In genomic region chr2:38286433-38286732, GRCm38 (mm10) we compare ENCODE assay signal across 8 mouse cellular contexts. TPM values are rescaled to one million over a fixed set of nuclear protein-coding genes. Genes with fewer than 3 reads are reported as not detected.
DNase-seq lines count a peak whose midpoint lies in the region; ATAC-seq lines count a peak whose summit lies in the region.

No protein-coding gene starts in this region.

- H3K4me2 ChIP-seq in kidney, embryonic 16.5 days (replicated peaks; ENCODE audit: low read depth, low read length) = peak overlapping the region; percentile 83
- H3K4me2 ChIP-seq in hindbrain, embryonic 12.5 days (replicated peaks) = peak overlapping the region; percentile 80

- H3K27me3 ChIP-seq in kidney, embryonic 16.5 days (ENCODE audit: insufficient read depth, low read length) = no peaks in the 10 kb centered on the region
- H3K27me3 ChIP-seq in hindbrain, embryonic 12.5 days = no peaks in the 10 kb centered on the region

- H3K9ac ChIP-seq in kidney, embryonic 16.5 days (replicated peaks; ENCODE audit: low read length) = peak overlapping the region; percentile 92
- H3K9ac ChIP-seq in hindbrain, embryonic 12.5 days = peak overlapping the region; percentile 80

- peak overlapping the region; percentile 88 for H3K4me3 ChIP-seq in kidney, embryonic 16.5 days (ENCODE audit: low read length)
- H3K4me3 ChIP-seq in brown adipose tissue, adult 24 weeks (ENCODE audit: insufficient read depth, low read depth, low read length) = peak overlapping the region; percentile 88
- peak overlapping the region; percentile 83 for H3K4me3 ChIP-seq in hindbrain, embryonic 12.5 days

- ATAC-seq in kidney, embryonic 16.5 days (ENCODE audit: low FRiP score, low TSS enrichment) = no peak
- no peak; the same call in 1 of the 2 replicates for ATAC-seq in hindbrain, embryonic 12.5 days (ENCODE audit: low FRiP score)
- ATAC-seq in megakaryocyte progenitor cell, adult 5-6 weeks (replicated peaks; ENCODE audit: poor library complexity) = peak; percentile 51

- H3K9me3 ChIP-seq in kidney, embryonic 16.5 days (ENCODE audit: low read length) = no peaks in the 10 kb centered on the region
- no peaks in the 10 kb centered on the region for H3K9me3 ChIP-seq in hindbrain, embryonic 12.5 days (replicated peaks)

- peaks cover 17% of the 10 kb centered on the region for H3K4me1 ChIP-seq in kidney, embryonic 16.5 days (ENCODE audit: insufficient read depth, low read length)
- no peaks in the 10 kb centered on the region for H3K4me1 ChIP-seq in brown adipose tissue, adult 24 weeks (ENCODE audit: control insufficient read depth, insufficient read depth, insufficient read length, low read length)
- peaks cover 11% of the 10 kb centered on the region for H3K4me1 ChIP-seq in hindbrain, embryonic 12.5 days

- H3K36me3 ChIP-seq in kidney, embryonic 16.5 days (ENCODE audit: insufficient read depth, low read length) = no peaks in the 10 kb centered on the region
- H3K36me3 ChIP-seq in hindbrain, embryonic 12.5 days = no peaks in the 10 kb centered on the region

- H3K27ac ChIP-seq in kidney, embryonic 16.5 days (ENCODE audit: low read length) = peak overlapping the region; percentile 91
- peak overlapping the region; percentile 11; the same call in 1 of the 2 replicates for H3K27ac ChIP-seq in brown adipose tissue, adult 24 weeks (replicated peaks; ENCODE audit: low read depth, low read length)
- peak overlapping the region; percentile 92 for H3K27ac ChIP-seq in hindbrain, embryonic 12.5 days

- 8% methylated on average over 4 of the region's 4 CpGs for WGBS in kidney, embryonic 16.5 days
- WGBS in hindbrain, embryonic 12.5 days = 13% methylated on average over 4 of the region's 4 CpGs

- DNase-seq in kidney, adult 8-10 months = no peak
- no peak for DNase-seq in layer of hippocampus, postnatal 10 days (ENCODE audit: low spot score in 2 of 2)
- DNase-seq in frontal cortex, postnatal 14 days (ENCODE audit: low spot score in 2 of 2) = no peak
- DNase-seq in ovary, postnatal 14 days (ENCODE audit: low spot score) = no peak

RNA-seq across cellular contexts. Expression of gene Dennd1a, which starts 0.8 kb away (rescaled TPM):
- polyA plus RNA-seq in kidney, embryonic 16.5 days (2015; fragmentation: Nextera tagmentation; extraction: Ambion mirVana) = 14.3 and 15.4 TPM in 2 replicates
- polyA plus RNA-seq in brown adipose tissue, adult 24 weeks (2012; ENCODE audit: insufficient read depth, insufficient read length, missing spikeins) = 14.3 and 14.6 TPM in 2 replicates
- polyA plus RNA-seq in hindbrain, embryonic 12.5 days (2016; fragmentation: Nextera tagmentation; extraction: Ambion mirVana) = 16.4 and 17.9 TPM in 2 replicates
- 27.6 and 30.3 TPM in 2 replicates for total RNA-seq in megakaryocyte progenitor cell, adult 5-6 weeks (2015)
- 22.3 and 35.1 TPM in 2 replicates for total RNA-seq in megakaryocyte progenitor cell, adult 5-6 weeks (2017)
- 10 to 100 TPM; 71.8 to 72.8 TPM for total RNA-seq in layer of hippocampus, postnatal 10 days (2021)

RNA-seq across cellular contexts. Expression of gene Lhx2, which starts 52.7 kb away (rescaled TPM):
- 0.16 TPM in 1 of 2 replicates, not detected in the other for polyA plus RNA-seq in kidney, embryonic 16.5 days (2015; fragmentation: Nextera tagmentation; extraction: Ambion mirVana)
- polyA plus RNA-seq in brown adipose tissue, adult 24 weeks (2012; ENCODE audit: insufficient read depth, insufficient read length, missing spikeins) = not detected in 2 replicates
- polyA plus RNA-seq in hindbrain, embryonic 12.5 days (2016; fragmentation: Nextera tagmentation; extraction: Ambion mirVana) = 31.0 and 31.2 TPM in 2 replicates
- not detected in 2 replicates for total RNA-seq in megakaryocyte progenitor cell, adult 5-6 weeks (2015)
- total RNA-seq in megakaryocyte progenitor cell, adult 5-6 weeks (2017) = not detected in 2 replicates
- 100 to 1,000 TPM; 104 to 105 TPM for total RNA-seq in layer of hippocampus, postnatal 10 days (2021)

Comparison
In these comparisons a context has a peak if more than half of its experiments do, and no peak if none do; other contexts are left out.
1. H3K27ac ChIP-seq: peak in every context shown above with its lines; median percentile 92 in hindbrain, embryonic 12.5 days; 91 in kidney, embryonic 16.5 days; 11 in brown adipose tissue, adult 24 weeks.
2. RNA of gene Lhx2, which starts 52.7 kb away (polyA plus RNA-seq): 31.0 to 31.2 TPM in hindbrain, embryonic 12.5 days; 0.16 TPM in kidney, embryonic 16.5 days and not detected in brown adipose tissue, adult 24 weeks; every median in the first group is over 10 times any median in the second.
3. Peak in every context shown above with its lines, with median percentiles within 50 percentile points of each other: H3K4me3 ChIP-seq.